Mouse (Mus musculus): ENCODE measurements at regions not wholly inside any gene's neighbourhood (a gene's known extent, or its start where the extent isn't known, plus 50 kb on each side); places are given as distances from the start of the nearest gene placed in this dataset.

DNA sequence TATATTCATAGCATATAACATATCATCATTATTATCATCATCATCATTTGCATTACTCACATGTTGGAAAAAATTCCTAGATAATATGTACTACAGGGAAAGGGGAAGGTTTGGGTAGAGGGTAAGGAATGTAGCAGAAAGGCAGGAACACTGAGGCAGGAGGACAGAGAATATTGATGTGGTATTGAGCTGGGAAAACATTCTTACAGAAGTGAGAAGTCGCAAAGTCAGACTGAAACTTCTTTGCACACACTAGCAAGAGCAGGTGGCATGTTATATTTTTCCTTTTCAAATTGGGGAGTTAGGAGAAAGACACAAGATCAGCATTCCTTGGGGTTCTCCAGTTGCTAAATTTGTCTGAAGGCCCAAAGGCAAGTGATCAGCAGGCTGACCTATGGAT is 97.9 kb downstream of the Atp6v1g3 start:
- WGBS, result 96% methylated on average over 1 of the region's 1 CpGs
- no peak for ATAC-seq (ENCODE audit: low read depth)
- no peaks in the 10 kb centered on the region for H3K36me3 ChIP-seq (ENCODE audit: control insufficient read depth, insufficient read depth, low read length)
- no peaks in the 10 kb centered on the region for H3K27me3 ChIP-seq (ENCODE audit: control insufficient read depth, insufficient read depth, low read length)
- H3K4me1 ChIP-seq (ENCODE audit: control insufficient read depth, insufficient read depth, low read length), result no peaks in the 10 kb centered on the region
- H3K4me2 ChIP-seq (ENCODE audit: low read depth, low read length), result no peak overlapping the region
- H3K9me3 ChIP-seq (ENCODE audit: control insufficient read depth, low read length), result no peaks in the 10 kb centered on the region
- H3K9ac ChIP-seq (replicated peaks; ENCODE audit: low read depth, low read length), result no peak overlapping the region
- no peak overlapping the region for H3K4me3 ChIP-seq (ENCODE audit: low read depth, low read length)
- H3K27ac ChIP-seq (ENCODE audit: low read depth, low read length), result no peak overlapping the region

DNA sequence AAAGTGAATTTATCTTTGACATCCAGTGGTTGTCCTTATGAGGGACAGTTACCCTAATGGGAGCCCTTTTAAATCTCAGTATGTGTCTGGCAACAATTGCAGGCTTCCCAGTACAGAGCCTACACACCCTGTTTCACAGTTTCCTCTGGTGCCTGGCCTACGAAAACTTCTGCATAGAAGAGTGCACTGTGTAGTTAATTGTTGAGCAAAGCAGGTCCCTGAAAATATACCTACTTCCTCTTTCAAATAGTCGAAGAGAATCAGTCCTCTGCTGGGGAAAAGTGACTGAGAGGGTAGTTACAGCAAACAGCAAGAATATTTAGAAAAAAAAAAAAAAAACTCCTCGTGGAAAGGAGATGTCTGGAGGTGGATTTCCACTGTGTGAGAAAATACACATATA is 110.6 kb downstream of the Atp6v1g3 start:
- Histone ChIP-seq H3K27ac (ENCODE audit: low read depth, low read length) (no peak overlapping the region), H3K27me3 (ENCODE audit: control insufficient read depth, insufficient read depth, low read length) (no peaks in the 10 kb centered on the region)

DNA sequence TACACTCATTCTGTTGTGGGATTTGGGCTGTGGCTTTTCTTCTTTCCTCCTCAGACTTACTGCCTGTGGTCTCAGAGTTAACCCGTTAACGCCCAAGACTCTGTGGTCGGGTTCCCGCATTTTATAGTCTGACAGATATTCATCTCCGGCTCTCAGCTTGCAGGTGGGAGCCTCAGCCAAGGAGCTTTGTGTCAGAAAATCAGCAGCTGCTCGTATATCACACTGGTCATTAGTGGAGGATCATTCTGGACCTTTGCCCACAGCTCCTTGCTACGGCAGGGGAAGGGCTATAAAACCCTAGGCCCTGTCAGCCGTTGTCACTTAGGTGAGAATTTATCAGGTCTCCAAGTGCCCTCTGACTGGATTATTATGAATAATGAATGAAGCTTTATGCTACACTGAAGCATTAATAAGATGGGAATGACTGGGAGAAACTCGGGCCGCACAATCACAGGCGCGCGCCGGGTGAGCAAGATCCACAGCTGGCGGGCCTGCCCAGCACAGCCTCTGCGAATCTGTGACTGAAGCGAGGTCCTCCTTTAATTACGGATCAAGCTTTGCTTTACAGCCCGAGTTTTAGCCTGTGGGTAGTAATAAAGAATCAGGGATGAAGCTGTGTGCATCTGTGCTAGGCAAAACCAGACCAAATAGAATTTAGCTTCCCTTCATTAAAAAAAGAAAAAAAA is 111.8 kb downstream of the Atp6v1g3 start:
- ATAC-seq (ENCODE audit: low read depth), result peak; percentile 95
- peak overlapping the region; percentile 15; the same call in 1 of the 2 replicates for H3K4me3 ChIP-seq (ENCODE audit: low read depth, low read length)
- peak overlapping the region; percentile 36 for H3K4me2 ChIP-seq (ENCODE audit: low read depth, low read length)
- WGBS, result 2% methylated on average over 19 of the region's 19 CpGs
- H3K27me3 ChIP-seq (ENCODE audit: control insufficient read depth, insufficient read depth, low read length), result no peaks in the 10 kb centered on the region
- H3K36me3 ChIP-seq (ENCODE audit: control insufficient read depth, insufficient read depth, low read length), result no peaks in the 10 kb centered on the region
- H3K4me1 ChIP-seq (ENCODE audit: control insufficient read depth, insufficient read depth, low read length), result no peaks in the 10 kb centered on the region; the same call in 1 of the 2 replicates
- H3K27ac ChIP-seq (ENCODE audit: low read depth, low read length), result no peak overlapping the region
- H3K9me3 ChIP-seq (ENCODE audit: control insufficient read depth, low read length), result no peaks in the 10 kb centered on the region
- no peak overlapping the region for H3K9ac ChIP-seq (replicated peaks; ENCODE audit: low read depth, low read length)

More for the DNA sequence above, 110.6 kb downstream of the Atp6v1g3 start:
- no peak for ATAC-seq (ENCODE audit: low read depth)
- H3K36me3 ChIP-seq (ENCODE audit: control insufficient read depth, insufficient read depth, low read length), result no peaks in the 10 kb centered on the region
- H3K4me1 ChIP-seq (ENCODE audit: control insufficient read depth, insufficient read depth, low read length), result no peaks in the 10 kb centered on the region; the same call in 1 of the 2 replicates
- no peak overlapping the region for H3K4me3 ChIP-seq (ENCODE audit: low read depth, low read length)
- H3K9me3 ChIP-seq (ENCODE audit: control insufficient read depth, low read length), result no peaks in the 10 kb centered on the region
- no peak overlapping the region for H3K4me2 ChIP-seq (ENCODE audit: low read depth, low read length)
- H3K9ac ChIP-seq (replicated peaks; ENCODE audit: low read depth, low read length), result no peak overlapping the region
- 73% methylated on average over 3 of the region's 3 CpGs for WGBS

DNA sequence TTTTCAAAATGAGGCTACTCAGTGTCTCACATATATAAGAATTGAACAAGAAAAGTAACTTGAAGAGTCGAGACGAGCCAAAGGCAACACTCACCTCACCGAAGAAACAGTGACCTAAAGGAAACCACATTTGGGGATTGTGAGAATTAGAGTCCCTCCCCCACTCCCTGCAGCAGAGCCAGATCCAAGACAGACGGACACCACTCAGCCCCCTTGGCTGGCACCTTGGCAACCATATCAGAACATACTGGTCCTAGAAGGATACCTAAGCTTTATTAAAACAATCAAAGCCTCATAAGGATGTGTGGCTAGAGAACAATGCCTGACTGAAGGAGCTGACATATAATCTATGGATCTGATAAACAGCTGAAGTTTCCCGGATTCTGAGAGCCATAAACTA is 112.5 kb downstream of the Atp6v1g3 start:
- no peaks in the 10 kb centered on the region for H3K36me3 ChIP-seq (ENCODE audit: control insufficient read depth, insufficient read depth, low read length)
- no peak overlapping the region; the same call in 1 of the 2 replicates for H3K27ac ChIP-seq (ENCODE audit: low read depth, low read length)
- H3K4me1 ChIP-seq (ENCODE audit: control insufficient read depth, insufficient read depth, low read length), result no peaks in the 10 kb centered on the region; the same call in 1 of the 2 replicates
- no peaks in the 10 kb centered on the region for H3K9me3 ChIP-seq (ENCODE audit: control insufficient read depth, low read length)
- H3K4me2 ChIP-seq (ENCODE audit: low read depth, low read length), result no peak overlapping the region
- no peaks in the 10 kb centered on the region for H3K27me3 ChIP-seq (ENCODE audit: control insufficient read depth, insufficient read depth, low read length)
- no peak for ATAC-seq (ENCODE audit: low read depth)
- WGBS, result 14% methylated on average over 5 of the region's 5 CpGs
- H3K9ac ChIP-seq (replicated peaks; ENCODE audit: low read depth, low read length), result no peak overlapping the region
- no peak overlapping the region for H3K4me3 ChIP-seq (ENCODE audit: low read depth, low read length)

DNA sequence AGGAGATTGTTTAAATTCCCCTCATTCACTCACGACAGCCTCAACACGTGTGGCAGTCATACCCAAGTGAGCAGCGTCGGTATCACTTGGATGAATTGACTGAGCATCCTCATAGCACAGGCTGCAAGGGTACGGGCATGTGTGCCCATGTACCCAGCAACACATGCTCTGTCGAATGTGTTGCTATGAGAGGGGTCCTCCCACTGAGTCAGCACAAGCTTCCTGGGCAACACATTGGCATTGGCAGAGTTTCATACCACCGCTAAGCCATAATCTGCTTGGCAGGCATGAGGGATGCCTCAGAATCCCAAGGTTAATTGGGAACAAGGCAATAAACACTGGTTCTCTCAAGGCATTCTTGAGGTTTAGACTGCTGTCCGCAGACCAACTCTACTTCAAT is 115.1 kb downstream of the Atp6v1g3 start:
- Histone ChIP-seq H3K27ac (ENCODE audit: low read depth, low read length) (no peak overlapping the region), H3K9ac (replicated peaks; ENCODE audit: low read depth, low read length) (no peak overlapping the region), H3K4me1 (ENCODE audit: control insufficient read depth, insufficient read depth, low read length) (no peaks in the 10 kb centered on the region; the same call in 1 of the 2 replicates), H3K4me2 (ENCODE audit: low read depth, low read length) (no peak overlapping the region), H3K4me3 (ENCODE audit: low read depth, low read length) (no peak overlapping the region), H3K27me3 (ENCODE audit: control insufficient read depth, insufficient read depth, low read length) (no peaks in the 10 kb centered on the region), H3K9me3 (ENCODE audit: control insufficient read depth, low read length) (no peaks in the 10 kb centered on the region), H3K36me3 (ENCODE audit: control insufficient read depth, insufficient read depth, low read length) (no peaks in the 10 kb centered on the region)
- no peak for ATAC-seq (ENCODE audit: low read depth)
- WGBS, result 85% methylated on average over 8 of the region's 8 CpGs

- 57% methylated on average over 1 of the region's 1 CpGs for WGBS
Measured at GRCm38 (mm10) chr1:138389676-138390075, 116.1 kb downstream of the Atp6v1g3 start.

DNA sequence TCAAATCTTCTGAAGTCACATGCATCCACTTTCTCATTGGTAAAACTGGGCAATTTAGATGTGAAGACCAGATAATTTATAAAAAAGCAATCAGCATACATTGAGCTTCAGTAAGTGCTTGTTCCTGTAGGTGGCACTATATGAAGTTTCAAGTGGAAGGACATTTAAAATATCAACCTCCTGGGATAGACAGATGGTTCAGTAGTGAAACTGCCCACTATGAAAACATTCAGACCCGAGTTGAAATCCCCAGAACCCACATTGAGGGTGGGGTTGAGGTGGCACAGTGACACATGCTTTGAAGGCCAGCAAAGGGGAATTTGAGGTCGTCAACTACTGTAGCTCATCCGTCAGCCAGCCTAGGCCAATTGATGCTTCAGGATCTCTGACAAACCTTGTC is 145.1 kb downstream of the Atp6v1g3 start:
- no peak overlapping the region for H3K27ac ChIP-seq (ENCODE audit: low read depth, low read length)
- WGBS, result 66% methylated on average over 3 of the region's 3 CpGs
- H3K9ac ChIP-seq (replicated peaks; ENCODE audit: low read depth, low read length), result no peak overlapping the region
- no peak overlapping the region for H3K4me2 ChIP-seq (ENCODE audit: low read depth, low read length)
- H3K4me3 ChIP-seq (ENCODE audit: low read depth, low read length), result no peak overlapping the region
- no peaks in the 10 kb centered on the region for H3K4me1 ChIP-seq (ENCODE audit: control insufficient read depth, insufficient read depth, low read length)
- no peaks in the 10 kb centered on the region for H3K27me3 ChIP-seq (ENCODE audit: control insufficient read depth, insufficient read depth, low read length)
- ATAC-seq (ENCODE audit: low read depth), result no peak
- no peaks in the 10 kb centered on the region for H3K9me3 ChIP-seq (ENCODE audit: control insufficient read depth, low read length)
- H3K36me3 ChIP-seq (ENCODE audit: control insufficient read depth, insufficient read depth, low read length), result no peaks in the 10 kb centered on the region

More at GRCm38 (mm10) chr1:138389676-138390075, 116.1 kb downstream of the Atp6v1g3 start:
- Histone ChIP-seq H3K36me3 (ENCODE audit: control insufficient read depth, insufficient read depth, low read length) (no peaks in the 10 kb centered on the region), H3K4me3 (ENCODE audit: low read depth, low read length) (no peak overlapping the region), H3K4me1 (ENCODE audit: control insufficient read depth, insufficient read depth, low read length) (no peaks in the 10 kb centered on the region; the same call in 1 of the 2 replicates), H3K27ac (ENCODE audit: low read depth, low read length) (no peak overlapping the region), H3K9me3 (ENCODE audit: control insufficient read depth, low read length) (no peaks in the 10 kb centered on the region), H3K9ac (replicated peaks; ENCODE audit: low read depth, low read length) (no peak overlapping the region), H3K27me3 (ENCODE audit: control insufficient read depth, insufficient read depth, low read length) (no peaks in the 10 kb centered on the region), H3K4me2 (ENCODE audit: low read depth, low read length) (no peak overlapping the region)
- no peak for ATAC-seq (ENCODE audit: low read depth)

DNA sequence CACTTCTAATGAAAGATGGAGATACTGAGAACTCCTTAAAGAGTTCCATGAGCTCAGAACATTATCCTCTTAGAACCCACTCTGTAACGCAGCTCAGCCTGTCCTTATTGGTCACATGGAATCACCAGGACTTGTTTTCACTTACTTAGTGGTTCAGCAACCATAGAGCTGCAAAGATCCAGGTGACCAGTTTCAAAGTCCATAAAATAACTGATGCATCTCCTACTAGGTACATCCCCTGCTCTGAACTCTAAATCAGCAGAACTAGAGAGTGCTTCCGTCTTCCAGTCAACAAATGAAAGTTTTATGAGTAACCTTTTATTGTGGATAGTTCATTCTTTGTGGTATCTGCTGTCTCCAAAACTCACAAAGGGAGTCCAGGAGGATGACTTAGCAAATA is 153.9 kb downstream of the Atp6v1g3 start:
- Histone ChIP-seq H3K27ac (ENCODE audit: low read depth, low read length) (no peak overlapping the region), H3K9me3 (ENCODE audit: control insufficient read depth, low read length) (no peaks in the 10 kb centered on the region), H3K4me3 (ENCODE audit: low read depth, low read length) (no peak overlapping the region), H3K9ac (replicated peaks; ENCODE audit: low read depth, low read length) (no peak overlapping the region), H3K27me3 (ENCODE audit: control insufficient read depth, insufficient read depth, low read length) (no peaks in the 10 kb centered on the region), H3K36me3 (ENCODE audit: control insufficient read depth, insufficient read depth, low read length) (no peaks in the 10 kb centered on the region), H3K4me1 (ENCODE audit: control insufficient read depth, insufficient read depth, low read length) (no peaks in the 10 kb centered on the region), H3K4me2 (ENCODE audit: low read depth, low read length) (no peak overlapping the region)
- no peak for ATAC-seq (ENCODE audit: low read depth)
- WGBS, result 82% methylated on average over 2 of the region's 2 CpGs
